In genomic region chr4:47497811-47498385, GRCm38 (mm10) we compare ENCODE assay signal across 22 mouse cellular contexts. TPM values are rescaled to one million over a fixed set of nuclear protein-coding genes. Genes with fewer than 3 reads are reported as not detected.
DNase-seq lines count a peak whose midpoint lies in the region; ATAC-seq and TF ChIP-seq lines count a peak whose summit lies in the region.
"Had no signal": no experiment of that assay in that cellular context is flagged by ENCODE, and none has a peak within 500 bp of the region (broad histone marks: within the 10 kb centered on the region; RNA-seq: fewer than 3 reads in every experiment).

No protein-coding gene starts in this region.

- 0 out of 2 replicates have a peak, but pooled peaks cover 4% of the 10 kb centered on the region for H3K27me3 ChIP-seq in heart, embryonic 10.5 days (ENCODE audit: insufficient read depth, poor library complexity, severe bottlenecking)
- no peaks in the 10 kb centered on the region for H3K27me3 ChIP-seq in heart, embryonic 11.5 days (ENCODE audit: control insufficient read depth, insufficient read depth, low read length)
- H3K27me3 ChIP-seq in limb, embryonic 14.5 days (ENCODE audit: control insufficient read depth, insufficient read depth, low read length), result no peaks in the 10 kb centered on the region
- H3K27me3 ChIP-seq: heart, embryonic 12.5 days; liver, embryonic 15.5 days; stomach, embryonic 15.5 days had no signal

- H3K4me1 ChIP-seq in heart, embryonic 10.5 days, result peaks cover 12% of the 10 kb centered on the region
- no peaks in the 10 kb centered on the region for H3K4me1 ChIP-seq in heart, embryonic 11.5 days (ENCODE audit: control insufficient read depth, insufficient read depth, low read length)
- no peaks in the 10 kb centered on the region; the same call in 1 of the 2 replicates for H3K4me1 ChIP-seq in limb, embryonic 14.5 days (ENCODE audit: control insufficient read depth, insufficient read depth, low read length)
- H3K4me1 ChIP-seq: liver, embryonic 15.5 days; midbrain, embryonic 15.5 days; stomach, embryonic 15.5 days had no signal

- no peak overlapping the region; the same call in 1 of the 2 replicates for H3K9ac ChIP-seq in heart, embryonic 11.5 days (ENCODE audit: low read depth, low read length)
- H3K9ac ChIP-seq in limb, embryonic 14.5 days (ENCODE audit: low read depth, low read length, severe bottlenecking), result no peak overlapping the region
- H3K9ac ChIP-seq: heart, embryonic 12.5 days; liver, embryonic 15.5 days; midbrain, embryonic 15.5 days; stomach, embryonic 15.5 days had no signal

- no peaks in the 10 kb centered on the region for H3K36me3 ChIP-seq in heart, embryonic 10.5 days
- H3K36me3 ChIP-seq in heart, embryonic 11.5 days (ENCODE audit: control insufficient read depth, insufficient read depth, low read length), result no peaks in the 10 kb centered on the region
- H3K36me3 ChIP-seq in limb, embryonic 14.5 days (ENCODE audit: control insufficient read depth, insufficient read depth, low read length), result no peaks in the 10 kb centered on the region
- H3K36me3 ChIP-seq: G1E; heart, embryonic 12.5 days; liver, embryonic 15.5 days; midbrain, embryonic 15.5 days; stomach, embryonic 15.5 days had no signal

- peak overlapping the region; percentile 42 for H3K27ac ChIP-seq in heart, embryonic 10.5 days
- no peak overlapping the region for H3K27ac ChIP-seq in heart, embryonic 11.5 days (ENCODE audit: low read depth, low read length)
- no peak overlapping the region for H3K27ac ChIP-seq in limb, embryonic 14.5 days (replicated peaks; ENCODE audit: low read depth, low read length)
- H3K27ac ChIP-seq: liver, embryonic 15.5 days; midbrain, embryonic 15.5 days; stomach, embryonic 15.5 days had no signal

- DNase-seq in heart, embryonic 10.5 days (ENCODE audit: low spot score), result no peak
- DNase-seq in NIH3T3 (ENCODE audit: low read depth), result peak; percentile 10
- peak; percentile 77 to 87 for DNase-seq in gastrocnemius, adult 8-10 months (ENCODE audit: low spot score in 2 of 2)
- DNase-seq in limb, embryonic 14.5 days (ENCODE audit: low spot score), result peak; percentile 9
- no peak for DNase-seq in layer of hippocampus, postnatal 25 days (ENCODE audit: extremely low spot score in 1 of 2, low spot score in 1 of 2)
- no peak for DNase-seq in thymus, postnatal 25 days
- no peak for DNase-seq in cerebellum, postnatal 10 days
- DNase-seq: cerebellum, postnatal 25 days; kidney, adult 8-10 months; kidney, postnatal 36 days; layer of hippocampus, postnatal 36 days; lung, postnatal 10 days; right cerebral cortex, adult 18-20 months had no signal

- 70% methylated on average over 7 of the region's 7 CpGs for WGBS in heart, embryonic 10.5 days
- 65% methylated on average over 7 of the region's 7 CpGs for WGBS in heart, embryonic 11.5 days (ENCODE audit: insufficient replicate concordance)
- 55% methylated on average over 7 of the region's 7 CpGs for WGBS in limb, embryonic 14.5 days

- H3K4me3 ChIP-seq in heart, embryonic 10.5 days, result no peak overlapping the region
- no peak overlapping the region for H3K4me3 ChIP-seq in heart, embryonic 11.5 days (ENCODE audit: low read depth, low read length)
- no peak overlapping the region for H3K4me3 ChIP-seq in limb, embryonic 14.5 days (replicated peaks; ENCODE audit: low read length)
- H3K4me3 ChIP-seq: heart, embryonic 12.5 days; liver, embryonic 15.5 days; midbrain, embryonic 15.5 days; stomach, embryonic 15.5 days had no signal

- TF ChIP-seq POLR2A in limb, embryonic 14.5 days (IDR thresholded peaks at IDR 0.05; ENCODE audit: borderline replicate concordance, extremely low read depth, insufficient read depth, insufficient read length), result no peak

- ATAC-seq in heart, embryonic 11.5 days (replicated peaks; ENCODE audit: insufficient number of reproducible peaks, low FRiP score, low TSS enrichment), result no peak
- peak; percentile 59 for ATAC-seq in limb, embryonic 14.5 days (ENCODE audit: low FRiP score, low read depth)
- ATAC-seq: CD4-positive, CD25-positive, alpha-beta regulatory T cell, adult 4 months; forebrain, embryonic 14.5 days; hindbrain, embryonic 16.5 days; midbrain, embryonic 15.5 days had no signal

- no peak overlapping the region for H3K4me2 ChIP-seq in heart, embryonic 11.5 days
- no peak overlapping the region for H3K4me2 ChIP-seq in limb, embryonic 14.5 days (replicated peaks; ENCODE audit: low read depth, low read length, severe bottlenecking)
- H3K4me2 ChIP-seq: heart, embryonic 12.5 days; liver, embryonic 15.5 days; midbrain, embryonic 15.5 days; stomach, embryonic 15.5 days had no signal

- no peaks in the 10 kb centered on the region for H3K9me3 ChIP-seq in heart, embryonic 10.5 days
- no peaks in the 10 kb centered on the region for H3K9me3 ChIP-seq in heart, embryonic 11.5 days (replicated peaks; ENCODE audit: control insufficient read depth, low read length)
- no peaks in the 10 kb centered on the region for H3K9me3 ChIP-seq in limb, embryonic 14.5 days (ENCODE audit: control insufficient read depth, low read length)
- H3K9me3 ChIP-seq: G1E; heart, embryonic 12.5 days; liver, embryonic 15.5 days; midbrain, embryonic 15.5 days; stomach, embryonic 15.5 days had no signal

RNA-seq across cellular contexts. Expression of gene Sec61b, which starts 23.4 kb away (rescaled TPM):
- polyA plus RNA-seq in heart, embryonic 10.5 days (2016; fragmentation: Nextera tagmentation; extraction: Ambion mirVana), result 205 and 295 TPM in 2 replicates
- 201 and 211 TPM in 2 replicates for polyA plus RNA-seq in heart, embryonic 11.5 days (2014; fragmentation: Nextera tagmentation; extraction: Ambion mirVana)
- total RNA-seq in gastrocnemius, adult 8-10 months (2022), result 10 to 100 TPM; 30.6 to 84.1 (median 36.1) TPM
- 421 and 423 TPM in 2 replicates for polyA plus RNA-seq in limb, embryonic 14.5 days (2012; rRNA removed)
- polyA plus RNA-seq in limb, embryonic 14.5 days (2014; fragmentation: Nextera tagmentation; extraction: Ambion mirVana), result 432 and 473 TPM in 2 replicates
- total RNA-seq in layer of hippocampus, postnatal 25 days (2021), result 10 to 100 TPM; 48.0 to 56.8 TPM

RNA-seq across cellular contexts. Expression of gene Alg2, which starts 23.8 kb away (rescaled TPM):
- 36.2 and 57.0 TPM in 2 replicates for polyA plus RNA-seq in heart, embryonic 10.5 days (2016; fragmentation: Nextera tagmentation; extraction: Ambion mirVana)
- polyA plus RNA-seq in heart, embryonic 11.5 days (2014; fragmentation: Nextera tagmentation; extraction: Ambion mirVana), result 34.6 and 37.7 TPM in 2 replicates
- 10 to 100 TPM in 2 of 4 experiments, 1 to 10 TPM in 2; 8.1 to 15.5 (median 10.3) TPM for total RNA-seq in gastrocnemius, adult 8-10 months (2022)
- polyA plus RNA-seq in limb, embryonic 14.5 days (2012; rRNA removed), result 37.3 and 42.3 TPM in 2 replicates
- polyA plus RNA-seq in limb, embryonic 14.5 days (2014; fragmentation: Nextera tagmentation; extraction: Ambion mirVana), result 68.1 and 74.0 TPM in 2 replicates
- total RNA-seq in layer of hippocampus, postnatal 25 days (2021), result 100 to 1,000 TPM; 142 to 143 TPM

Comparison
In these comparisons a context has a peak if more than half of its experiments do, and no peak if none do; other contexts are left out.
1. DNase-seq: peak in NIH3T3 (single experiment), gastrocnemius, adult 8-10 months (2 of 2) and limb, embryonic 14.5 days (single experiment); none in heart, embryonic 10.5 days (single experiment), layer of hippocampus, postnatal 25 days (0 of 2), thymus, postnatal 25 days (single experiment) and cerebellum, postnatal 10 days (0 of 2).